7 mouse cellular contexts compared by ENCODE assay signal in the genomic region with DNA sequence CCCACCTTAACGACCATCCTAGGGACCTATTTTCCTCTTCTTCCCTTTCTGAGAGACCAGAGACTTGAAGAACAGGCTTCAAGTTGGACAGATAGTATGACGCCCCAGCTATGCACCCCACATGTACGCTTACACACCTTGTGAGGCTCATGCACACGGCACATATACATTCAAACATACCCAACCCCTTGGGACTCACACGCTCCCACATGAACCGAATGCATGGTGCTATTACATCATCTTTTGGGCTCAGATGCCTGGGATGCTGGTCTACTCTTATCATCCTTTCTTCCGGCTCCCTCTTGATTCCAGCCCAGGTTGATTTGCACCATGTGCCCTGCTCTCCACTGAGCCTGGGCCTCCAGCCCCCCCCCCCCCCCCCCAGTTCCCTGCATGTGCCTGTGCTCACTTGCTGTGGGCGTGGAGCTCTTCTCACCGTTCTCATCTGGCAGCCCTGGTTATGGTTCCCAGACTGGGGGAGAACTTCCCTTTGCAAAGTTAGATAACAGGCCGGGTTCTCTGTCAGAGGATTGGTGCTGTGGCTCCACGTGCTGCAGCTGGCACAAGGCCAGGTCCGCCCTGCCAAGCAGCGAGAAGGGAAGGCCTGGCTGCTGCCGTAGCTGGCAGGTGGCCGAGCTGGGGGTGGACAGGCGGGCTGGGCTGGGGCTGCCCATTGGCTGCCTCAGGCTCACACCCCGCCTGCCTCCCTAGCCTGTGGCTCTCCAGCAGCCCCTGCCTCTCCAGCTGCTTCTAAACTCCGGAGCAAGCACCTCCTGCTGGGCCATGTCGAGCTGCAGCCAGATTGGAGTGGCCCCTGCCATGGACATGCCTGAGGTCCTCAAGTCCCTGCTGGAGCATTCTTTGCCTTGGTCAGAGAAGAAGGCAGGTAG. TPM values are rescaled to one million over a fixed set of nuclear protein-coding genes. Genes with fewer than 3 reads are reported as not detected.
A peak's percentile ranks its signal among the peaks of the same experiment; 100 is the strongest.
DNase-seq lines count a peak whose midpoint lies in the region; ATAC-seq and TF ChIP-seq lines count a peak whose summit lies in the region.

Gene Tef, plus strand, starts transcription at position 421 of the 890 bp plus-strand sequence.

- no peaks in the 10 kb centered on the region for H3K9me3 ChIP-seq in embryonic facial prominence, embryonic 10.5 days
- no peaks in the 10 kb centered on the region for H3K9me3 ChIP-seq in intestine, postnatal 0 days (ENCODE audit: control insufficient read depth)
- H3K9me3 ChIP-seq in midbrain, embryonic 12.5 days, result no peaks in the 10 kb centered on the region

- H3K9ac ChIP-seq in intestine, postnatal 0 days (ENCODE audit: low read depth, low read length), result no peak within 1 kb of the TSS
- peak within 1 kb of the TSS; percentile 43 for H3K9ac ChIP-seq in midbrain, embryonic 12.5 days (replicated peaks)

- DNase-seq in adrenal gland, postnatal 10 days, result peak; percentile 100
- DNase-seq in embryonic facial prominence, embryonic 10.5 days (ENCODE audit: low spot score), result peak; percentile 82
- peak; percentile 56 for DNase-seq in gonadal fat pad, adult 2 months (ENCODE audit: low read depth)
- peak; percentile 100 for DNase-seq in left cerebral cortex, postnatal 4 days

- intact Hi-C loops in left cerebral cortex, postnatal 4 days (cut with DNase I), result no loop called here

- H3K36me3 ChIP-seq in embryonic facial prominence, embryonic 10.5 days (replicated peaks), result peaks cover 10% of the 10 kb centered on the region; the same call in 1 of the 2 replicates
- H3K36me3 ChIP-seq in intestine, postnatal 0 days (ENCODE audit: control insufficient read depth, insufficient read depth), result no peaks in the 10 kb centered on the region
- no peaks in the 10 kb centered on the region for H3K36me3 ChIP-seq in midbrain, embryonic 12.5 days
- no peaks in the 10 kb centered on the region for H3K36me3 ChIP-seq in small intestine, adult 2 months (ENCODE audit: control insufficient read depth, insufficient read depth, low read length)

- H3K4me1 ChIP-seq in embryonic facial prominence, embryonic 10.5 days, result peaks cover 27% of the 10 kb centered on the region
- H3K4me1 ChIP-seq in intestine, postnatal 0 days (replicated peaks; ENCODE audit: control insufficient read depth, insufficient read depth, low read length), result no peaks in the 10 kb centered on the region
- peaks cover 21% of the 10 kb centered on the region for H3K4me1 ChIP-seq in midbrain, embryonic 12.5 days
- H3K4me1 ChIP-seq in small intestine, adult 2 months (ENCODE audit: control insufficient read depth, insufficient read depth, insufficient read length, low read length), result peaks cover 16% of the 10 kb centered on the region

- H3K4me3 ChIP-seq in embryonic facial prominence, embryonic 10.5 days, result peak within 1 kb of the TSS; percentile 43
- peak within 1 kb of the TSS; percentile 21 for H3K4me3 ChIP-seq in intestine, postnatal 0 days (ENCODE audit: low read depth, low read length)
- peak within 1 kb of the TSS; percentile 21 for H3K4me3 ChIP-seq in midbrain, embryonic 12.5 days
- H3K4me3 ChIP-seq in small intestine, adult 2 months (ENCODE audit: low read depth, low read length), result peak within 1 kb of the TSS; percentile 55

- peak within 1 kb of the TSS; percentile 21; the same call in 1 of the 2 replicates for H3K27ac ChIP-seq in embryonic facial prominence, embryonic 10.5 days (replicated peaks)
- peak within 1 kb of the TSS; percentile 17; the same call in 1 of the 2 replicates for H3K27ac ChIP-seq in intestine, postnatal 0 days (ENCODE audit: low read depth, low read length)
- peak within 1 kb of the TSS; percentile 61 for H3K27ac ChIP-seq in midbrain, embryonic 12.5 days (replicated peaks)
- peak within 1 kb of the TSS; percentile 82 for H3K27ac ChIP-seq in small intestine, adult 2 months (ENCODE audit: insufficient read depth, low read depth, low read length)

- 32% methylated on average over 19 of the region's 19 CpGs for WGBS in embryonic facial prominence, embryonic 10.5 days
- 17% methylated on average over 19 of the region's 19 CpGs for WGBS in intestine, postnatal 0 days
- 29% methylated on average over 19 of the region's 19 CpGs for WGBS in midbrain, embryonic 12.5 days
- WGBS in small intestine, adult 2 months, result 10% methylated on average over 19 of the region's 19 CpGs

- TF ChIP-seq POLR2A in small intestine, adult 2 months (IDR thresholded peaks at IDR 0.05; ENCODE audit: low read depth, low read length), result no peak; the same call in 1 of the 2 replicates

- peaks cover 11% of the 10 kb centered on the region; the same call in 1 of the 2 replicates for H3K27me3 ChIP-seq in embryonic facial prominence, embryonic 10.5 days (replicated peaks; ENCODE audit: low read depth, poor library complexity, severe bottlenecking)
- no peaks in the 10 kb centered on the region for H3K27me3 ChIP-seq in intestine, postnatal 0 days (replicated peaks; ENCODE audit: control insufficient read depth, insufficient read depth, low read length)
- H3K27me3 ChIP-seq in midbrain, embryonic 12.5 days, result peaks cover 6% of the 10 kb centered on the region; the same call in 1 of the 2 replicates
- H3K27me3 ChIP-seq in small intestine, adult 2 months (ENCODE audit: control insufficient read depth, insufficient read depth, low read length), result no peaks in the 10 kb centered on the region

- TF ChIP-seq CTCF in intestine, postnatal 0 days (IDR thresholded peaks at IDR 0.05; ENCODE audit: low read depth), result peak; percentile 63
- no peak for TF ChIP-seq CTCF in small intestine, adult 2 months (IDR thresholded peaks at IDR 0.05; ENCODE audit: extremely low read depth, insufficient read length, insufficient replicate concordance, low read depth, low read length)

- H3K4me2 ChIP-seq in intestine, postnatal 0 days (replicated peaks; ENCODE audit: low read depth), result peak within 1 kb of the TSS; percentile 55
- peak within 1 kb of the TSS; percentile 48 for H3K4me2 ChIP-seq in midbrain, embryonic 12.5 days (replicated peaks)

- ATAC-seq in intestine, postnatal 0 days, result peak; percentile 94
- ATAC-seq in midbrain, embryonic 12.5 days (ENCODE audit: low FRiP score, low read depth), result peak; percentile 99

RNA-seq across cellular contexts. Expression of gene Tef, which starts in this region (rescaled TPM):
- 10 to 100 TPM; 68.4 to 74.1 TPM for total RNA-seq in adrenal gland, postnatal 10 days (2021)
- 15.9 and 16.0 TPM in 2 replicates for polyA plus RNA-seq in embryonic facial prominence, embryonic 10.5 days (2016; fragmentation: Nextera tagmentation; extraction: Ambion mirVana)
- 60.0 and 63.8 TPM in 2 replicates for polyA plus RNA-seq in gonadal fat pad, adult 2 months (2012; rRNA removed)
- polyA plus RNA-seq in intestine, postnatal 0 days (2015; fragmentation: Nextera tagmentation; extraction: Ambion mirVana), result 13.4 and 16.0 TPM in 2 replicates
- total RNA-seq in left cerebral cortex, postnatal 4 days (2021), result 10 to 100 TPM; 68.1 to 69.6 TPM
- 30.5 and 32.4 TPM in 2 replicates for polyA plus RNA-seq in midbrain, embryonic 12.5 days (2016; fragmentation: Nextera tagmentation; extraction: Ambion mirVana)
- 5.6 and 9.4 TPM in 2 replicates for polyA plus RNA-seq in small intestine, adult 2 months (2012; rRNA removed)

Comparison
In these comparisons a context has a peak if more than half of its experiments do, and no peak if none do; other contexts are left out.
1. Peak in every context shown above with its lines: DNase-seq, ATAC-seq, H3K4me3 ChIP-seq and H3K27ac ChIP-seq.
2. H3K27ac ChIP-seq: peak in every context shown above with its lines; median percentile 82 in small intestine, adult 2 months; 61 in midbrain, embryonic 12.5 days; 21 in embryonic facial prominence, embryonic 10.5 days; 17 in intestine, postnatal 0 days.